Mouse (Mus musculus) megakaryocyte, embryonic 14.5 days (primary cell): Measurements from ENCODE around the gene Sox2. TPM values are rescaled to one million over a fixed set of nuclear protein-coding genes. Genes with fewer than 3 reads are reported as not detected.

Experiments
- H3K27me3 ChIP-seq: replicated peaks from 2 replicates; pipeline ENCODE3; 2012; ENCODE audit warnings: inconsistent platforms
- H3K36me3 ChIP-seq: replicated peaks from 2 replicates; pipeline ENCODE3; 2012; ENCODE audit warnings: low read length, inconsistent platforms, mixed read lengths
- H3K4me1 ChIP-seq: 2 replicates; pipeline ENCODE4 v1.6.1; 2012; ENCODE audit warnings: inconsistent platforms
- H3K4me3 ChIP-seq: replicated peaks from 2 replicates; pipeline ENCODE3; 2012; ENCODE audit warnings: moderate library complexity, mild to moderate bottlenecking, inconsistent platforms
- H3K9me3 ChIP-seq: 2 replicates; pipeline ENCODE4 v1.6.1; 2012; ENCODE audit warnings: inconsistent platforms
- FLI1 ChIP-seq: IDR thresholded peaks from 2 replicates; pipeline ENCODE4 v1.6.1; 2012; ENCODE audit warnings: low read length, inconsistent platforms, mixed read lengths
- GATA1 ChIP-seq: IDR thresholded peaks from 3 replicates; pipeline ENCODE4 v1.6.1; 2012; ENCODE audit warnings: mixed read lengths, low read length, inconsistent platforms, borderline replicate concordance
- polyA plus RNA-seq: library from polyadenylated mRNA; stranded (reverse); fragments of >175 nt; gene quantifications from 2 replicates; pipeline ENCODE4 v1.2.3, GENCODE M21; 2012; ENCODE audit warnings: low replicate concordance; ENCODE audit not compliant: insufficient read depth

Sox2 gene
- polyA plus RNA-seq, 1 experiment = not detected

DNA sequence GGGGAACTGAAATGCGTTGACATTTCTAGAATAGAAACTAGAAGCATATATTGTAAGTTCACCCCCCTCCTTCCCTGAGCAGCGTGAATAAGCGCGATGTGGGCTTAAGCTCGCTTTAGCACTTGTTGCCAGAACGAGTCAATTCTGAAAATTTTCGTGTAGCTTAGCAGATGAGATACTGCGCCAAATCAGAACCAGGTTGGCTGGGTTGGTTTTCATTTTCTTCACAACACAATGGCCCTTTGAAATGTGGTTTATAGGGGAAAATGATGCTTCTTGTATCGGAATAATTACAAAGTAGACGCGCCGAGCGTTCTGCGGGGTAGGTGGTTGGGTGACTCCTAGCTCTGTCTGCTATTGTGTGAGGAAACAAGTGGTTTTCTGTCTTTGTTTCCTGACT lies 2.4 kb downstream of the Sox2 start:
- Histone ChIP-seq H3K4me1 (peaks cover 30% of the 10 kb centered on the region), H3K9me3 (peaks cover 25% of the 10 kb centered on the region), H3K27me3 (peaks cover 96% of the 10 kb centered on the region), H3K36me3 (no peaks in the 10 kb centered on the region), H3K4me3 (no peak overlapping the region)
- TF ChIP-seq FLI1 (no peak), GATA1 (no peak)

DNA sequence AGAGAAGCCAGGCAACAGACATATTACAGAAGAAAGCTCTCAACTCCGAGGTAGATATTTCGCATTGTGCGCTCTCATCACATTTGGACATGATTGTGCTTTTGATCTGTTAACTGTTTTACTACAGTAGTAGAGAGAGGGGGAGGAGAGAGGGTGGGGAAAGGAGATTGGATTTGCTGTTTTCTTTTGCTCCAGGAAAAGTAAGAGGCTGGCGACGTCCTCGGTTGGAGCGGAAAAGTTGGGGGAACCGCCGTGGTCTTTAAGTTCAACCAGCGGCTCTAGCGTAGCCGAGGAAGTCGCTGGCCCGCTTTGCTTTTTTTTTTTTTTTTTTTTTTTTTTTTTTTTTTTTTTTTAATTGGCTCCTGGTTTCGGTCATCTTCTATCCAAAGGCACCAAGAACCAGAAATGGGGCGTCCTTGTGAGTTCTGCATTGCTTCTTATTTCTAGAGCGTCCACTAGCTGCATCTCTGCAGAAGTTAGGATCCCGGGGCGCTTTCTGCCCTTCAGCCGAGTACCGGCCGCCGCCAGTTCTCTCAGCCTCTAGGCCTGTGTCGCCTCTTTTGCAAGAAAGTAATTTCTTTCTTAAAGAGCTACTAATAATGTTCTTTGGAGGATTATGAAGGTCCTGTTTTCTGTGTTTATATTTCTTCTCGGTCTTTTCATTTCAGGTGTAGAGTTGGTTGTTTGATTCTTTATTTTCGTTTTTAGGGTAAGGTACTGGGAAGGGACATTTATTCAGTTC lies 3.2 kb downstream of the Sox2 start:
- Histone ChIP-seq H3K36me3 (no peaks in the 10 kb centered on the region), H3K4me1 (peaks cover 28% of the 10 kb centered on the region), H3K4me3 (no peak overlapping the region), H3K9me3 (peaks cover 31% of the 10 kb centered on the region), H3K27me3 (peaks cover 96% of the 10 kb centered on the region)
- TF ChIP-seq GATA1 (no peak), FLI1 (no peak)

DNA sequence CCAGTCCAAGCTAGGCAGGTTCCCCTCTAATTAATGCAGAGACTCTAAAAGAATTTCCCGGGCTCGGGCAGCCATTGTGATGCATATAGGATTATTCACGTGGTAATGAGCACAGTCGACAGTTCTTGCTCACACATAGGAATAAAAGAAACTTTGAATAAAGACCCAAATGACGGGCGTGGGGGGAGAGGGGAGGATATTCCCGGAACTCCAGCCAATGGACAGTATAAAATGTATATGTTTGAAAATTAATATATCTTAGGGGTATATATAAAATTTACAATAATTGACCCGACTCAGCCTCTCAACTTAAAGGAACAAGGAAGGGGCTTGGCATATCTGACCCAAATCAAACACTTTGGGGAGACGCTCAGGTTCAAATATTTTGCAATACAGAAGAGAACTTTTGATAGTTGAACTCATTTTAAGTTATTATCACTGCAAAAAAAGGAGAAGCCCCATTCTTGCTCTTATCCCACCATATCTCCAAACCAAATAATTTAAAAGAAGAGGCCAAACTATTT lies 3.8 kb downstream of the Sox2 start:
- no peak overlapping the region for H3K4me3 ChIP-seq
- peaks cover 96% of the 10 kb centered on the region for H3K27me3 ChIP-seq
- H3K4me1 ChIP-seq = peaks cover 22% of the 10 kb centered on the region
- TF ChIP-seq GATA1 (no peak), FLI1 (no peak)
- H3K36me3 ChIP-seq = no peaks in the 10 kb centered on the region
- H3K9me3 ChIP-seq = peaks cover 27% of the 10 kb centered on the region

DNA sequence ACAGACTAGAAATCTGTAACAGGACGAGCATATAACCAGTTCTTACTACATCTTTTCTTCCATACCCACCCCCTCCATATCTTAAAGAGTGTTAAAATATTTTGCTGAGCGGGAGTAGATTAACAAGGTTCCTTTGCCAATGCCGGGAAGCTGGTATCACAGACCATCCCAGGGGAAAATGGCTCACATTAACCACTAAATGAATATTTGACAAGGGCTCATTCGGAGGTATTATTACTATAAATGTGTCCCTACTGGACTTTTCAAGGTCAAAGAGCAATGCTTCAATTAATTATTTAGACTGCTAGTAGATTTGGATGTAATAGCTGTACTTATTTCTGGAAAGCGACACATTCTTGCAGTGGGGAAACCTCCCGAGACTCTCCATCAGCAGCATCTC lies 4.6 kb downstream of the Sox2 start:
- H3K36me3 ChIP-seq = no peaks in the 10 kb centered on the region
- TF ChIP-seq FLI1 (no peak), GATA1 (no peak)
- H3K9me3 ChIP-seq = peaks cover 22% of the 10 kb centered on the region
- no peak overlapping the region for H3K4me3 ChIP-seq
- peaks cover 14% of the 10 kb centered on the region for H3K4me1 ChIP-seq
- peaks cover 93% of the 10 kb centered on the region for H3K27me3 ChIP-seq

DNA sequence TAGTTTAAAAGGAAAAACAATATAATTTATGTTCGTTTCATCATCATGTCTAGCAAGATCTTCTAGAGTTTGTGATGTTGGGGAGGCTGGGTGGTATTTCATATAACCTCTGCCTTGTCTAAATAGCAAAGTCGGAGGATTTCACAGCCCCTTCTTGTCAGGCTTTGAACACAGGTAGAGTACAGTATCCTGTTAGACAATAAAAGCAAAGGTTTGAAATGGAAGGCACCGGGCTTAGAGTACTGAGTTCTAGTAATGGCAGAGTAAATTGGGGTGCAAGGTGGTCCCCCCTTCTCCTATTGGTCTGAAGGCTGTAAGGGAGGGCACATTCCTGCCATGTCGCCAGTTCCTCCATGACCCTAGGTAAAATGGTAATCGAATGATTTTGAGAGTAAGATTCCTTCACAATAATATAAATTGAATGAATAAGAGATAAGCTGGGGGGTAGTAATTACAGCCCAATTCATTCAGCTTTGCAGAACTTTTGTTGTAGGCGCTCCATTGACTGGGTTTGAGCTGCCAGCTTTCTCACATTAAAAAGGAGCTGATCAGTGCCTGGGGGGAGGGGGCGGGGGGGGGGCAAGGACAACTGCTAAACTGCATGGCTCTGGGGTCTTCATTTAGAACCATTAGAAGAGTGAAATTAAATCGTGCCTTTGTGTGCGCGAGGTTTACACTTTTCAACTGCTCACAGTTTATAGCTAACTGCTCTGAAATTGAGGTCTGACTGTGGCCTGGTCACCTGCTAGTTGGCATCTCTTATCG lies 5.3 kb downstream of the Sox2 start:
- no peak overlapping the region for H3K4me3 ChIP-seq
- H3K4me1 ChIP-seq = peaks cover 7% of the 10 kb centered on the region
- H3K9me3 ChIP-seq = peaks cover 20% of the 10 kb centered on the region
- H3K36me3 ChIP-seq = no peaks in the 10 kb centered on the region
- TF ChIP-seq FLI1 = no peak
- TF ChIP-seq GATA1 = no peak
- H3K27me3 ChIP-seq = peaks cover 93% of the 10 kb centered on the region

DNA sequence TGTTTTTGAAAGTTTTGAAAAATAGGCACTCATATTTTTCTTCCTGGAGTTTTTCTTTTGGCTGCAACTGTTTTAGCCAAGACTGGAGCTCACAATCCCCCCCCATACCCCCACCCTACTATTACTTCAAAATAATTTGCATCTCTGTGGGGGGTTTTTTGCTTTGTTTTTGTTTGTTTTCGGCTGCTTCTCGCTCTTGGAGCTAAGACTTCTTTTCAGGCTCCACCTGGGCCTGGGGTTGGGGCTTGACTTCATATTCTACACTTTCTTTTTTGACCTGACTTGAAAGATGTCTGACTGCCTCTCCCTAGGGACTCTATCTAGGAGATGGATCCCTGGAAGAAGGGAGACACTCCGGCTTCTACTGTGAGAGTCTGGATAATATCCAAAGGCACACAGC lies 5.9 kb downstream of the Sox2 start:
- H3K36me3 ChIP-seq = no peaks in the 10 kb centered on the region
- TF ChIP-seq FLI1 (no peak), GATA1 (no peak)
- peaks cover 13% of the 10 kb centered on the region for H3K9me3 ChIP-seq
- peaks cover under 1% of the 10 kb centered on the region; the same call in 1 of the 2 replicates for H3K4me1 ChIP-seq
- no peak overlapping the region for H3K4me3 ChIP-seq
- peaks cover 93% of the 10 kb centered on the region for H3K27me3 ChIP-seq

DNA sequence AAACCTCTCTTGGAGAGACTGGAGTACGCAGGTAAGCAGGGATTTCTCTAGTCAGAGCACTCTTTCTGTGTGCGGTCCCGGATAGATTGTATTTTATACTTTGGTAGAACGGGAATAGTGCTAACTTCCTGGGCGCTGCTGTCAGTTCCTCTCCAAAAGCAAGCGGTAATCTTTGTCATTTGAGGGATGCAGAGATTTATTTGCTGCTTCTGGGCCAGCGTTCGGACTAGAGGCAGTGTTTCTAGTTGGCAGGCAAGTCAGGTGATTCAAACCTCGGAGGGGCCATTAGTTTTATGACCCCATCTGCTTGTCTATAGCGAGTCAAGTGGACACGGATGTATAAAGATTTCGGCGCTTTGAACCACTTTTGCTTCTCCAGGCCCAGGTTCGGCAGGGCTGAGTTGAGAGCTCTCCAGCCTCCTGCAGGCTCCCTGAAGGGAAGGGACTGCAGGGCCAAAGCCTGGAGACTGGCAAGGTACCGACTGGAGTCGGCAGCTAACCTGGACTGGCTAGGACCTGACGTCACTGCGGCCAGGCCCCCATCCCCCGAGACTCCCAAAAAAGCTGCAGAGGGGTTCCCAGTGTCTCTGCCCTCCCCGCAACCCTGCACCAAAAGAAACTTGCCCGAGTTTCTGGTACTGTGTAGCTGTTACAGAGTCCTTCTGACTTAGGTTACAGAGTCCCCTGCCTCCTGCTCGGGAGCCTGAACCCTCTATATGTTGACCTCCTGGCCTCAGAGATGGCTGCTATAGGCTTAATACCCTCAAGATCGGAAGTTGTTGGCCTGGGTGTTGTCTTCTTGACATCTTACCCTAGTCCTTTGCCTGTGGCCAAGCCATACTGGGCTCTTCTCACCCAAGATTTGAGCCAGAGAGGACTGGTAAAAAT lies 6.9 kb downstream of the Sox2 start:
- H3K36me3 ChIP-seq = no peaks in the 10 kb centered on the region
- peaks cover 15% of the 10 kb centered on the region for H3K9me3 ChIP-seq
- TF ChIP-seq GATA1 (no peak), FLI1 (no peak)
- H3K4me1 ChIP-seq = no peaks in the 10 kb centered on the region
- H3K4me3 ChIP-seq = no peak overlapping the region
- peaks cover 94% of the 10 kb centered on the region for H3K27me3 ChIP-seq

DNA sequence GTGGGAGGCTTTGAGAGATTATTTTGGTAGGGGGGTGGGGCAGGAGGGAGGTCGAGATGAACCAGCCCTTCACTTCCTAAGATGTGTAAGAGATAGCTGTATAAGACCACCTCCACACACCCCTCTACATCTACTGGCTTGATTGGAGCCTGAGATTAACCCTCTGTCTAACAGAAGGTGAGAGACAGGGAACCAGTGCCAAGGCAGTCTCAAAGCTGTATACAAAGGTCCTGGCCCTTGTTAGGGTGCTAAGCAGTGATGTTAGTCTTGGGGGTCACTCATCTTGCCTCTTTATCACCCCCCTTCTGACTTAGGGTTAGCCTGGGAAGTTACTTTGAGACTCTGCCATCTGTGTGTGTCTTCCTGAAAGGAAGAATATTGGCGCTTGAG lies 7.5 kb downstream of the Sox2 start:
- Histone ChIP-seq H3K4me1 (0 out of 2 replicates have a peak, but pooled peaks cover 1% of the 10 kb centered on the region), H3K27me3 (peaks cover 94% of the 10 kb centered on the region), H3K36me3 (no peaks in the 10 kb centered on the region), H3K4me3 (no peak overlapping the region), H3K9me3 (peaks cover 17% of the 10 kb centered on the region)
- no peak for TF ChIP-seq FLI1
- no peak for TF ChIP-seq GATA1

DNA sequence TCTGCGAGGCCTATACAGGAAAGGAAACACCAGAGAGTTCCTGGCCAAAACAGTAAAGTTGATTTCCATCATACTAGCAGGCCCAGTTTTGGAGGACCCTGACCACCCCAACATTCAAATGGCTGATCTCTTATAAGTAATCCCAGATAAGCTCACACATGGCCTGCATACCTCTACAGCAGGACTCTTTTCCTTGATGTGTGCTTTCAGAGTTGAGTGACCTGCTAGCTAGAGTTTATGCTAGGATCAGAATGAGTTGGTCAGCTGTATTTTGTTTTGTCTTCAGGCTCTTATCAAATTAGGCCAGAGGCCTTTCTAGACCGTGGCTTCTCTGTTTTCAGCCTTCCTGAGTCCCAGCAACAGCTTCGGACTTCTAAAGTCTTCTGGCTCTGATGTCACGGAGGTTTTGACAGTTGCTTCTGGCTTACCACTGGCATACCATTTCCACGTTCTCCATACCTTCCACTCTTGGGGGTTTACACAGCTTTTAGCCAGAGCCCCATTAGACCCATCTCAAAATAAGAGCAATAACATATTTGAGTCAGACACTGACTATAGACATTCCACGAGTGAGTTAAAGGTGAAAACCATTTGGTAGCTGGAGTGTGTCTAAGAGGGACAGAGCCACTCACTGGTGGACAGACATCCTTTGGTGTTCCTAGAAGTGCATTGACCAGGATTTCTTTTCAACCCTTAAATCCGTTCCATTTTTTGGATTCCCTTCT lies 8.2 kb downstream of the Sox2 start:
- no peak overlapping the region for H3K4me3 ChIP-seq
- H3K27me3 ChIP-seq = peaks cover 96% of the 10 kb centered on the region
- H3K36me3 ChIP-seq = no peaks in the 10 kb centered on the region
- TF ChIP-seq GATA1 (no peak), FLI1 (no peak)
- H3K9me3 ChIP-seq = peaks cover 23% of the 10 kb centered on the region
- H3K4me1 ChIP-seq = peaks cover 8% of the 10 kb centered on the region
